Mouse (Mus musculus) heart, adult 2 months (tissue): Measurements from ENCODE around the gene Gm13277. TPM values are rescaled to one million over a fixed set of nuclear protein-coding genes. Genes with fewer than 3 reads are reported as not detected.
"Not testable (repeated sequence)": the region's sequence is repeated elsewhere in the genome, so short reads cannot be mapped to it uniquely, and the experiment has no call there.

Experiments used
- DNase-seq, 2 experiments: peaks; one replicate each; pipeline ENCODE4 v3.0.0; 2021
- H3K27ac ChIP-seq: fragments of 200-600 bp; 2 replicates; pipeline ENCODE4 v1.8.1; 2022
- H3K27me3 ChIP-seq: fragments of 200-500 bp; 2 replicates; pipeline ENCODE4 v1.6.1; 2012; ENCODE audit warnings: mild to moderate bottlenecking, low read length, inconsistent platforms, mixed read lengths; ENCODE audit not compliant: control insufficient read depth, insufficient read depth
- H3K36me3 ChIP-seq: fragments of 200-500 bp; 2 replicates; pipeline ENCODE4 v1.6.1; 2012; ENCODE audit warnings: low read length, inconsistent platforms; ENCODE audit not compliant: control insufficient read depth, insufficient read depth
- H3K4me1 ChIP-seq: fragments of 200-500 bp; 2 replicates; pipeline ENCODE4 v1.6.1; 2011; ENCODE audit warnings: low read length; ENCODE audit not compliant: control insufficient read depth, insufficient read depth
- H3K4me3 ChIP-seq: fragments of 200-600 bp; 2 replicates; pipeline ENCODE4 v1.8.1; 2022
- H3K79me2 ChIP-seq: fragments of 200-500 bp; replicated peaks from 2 replicates; pipeline ENCODE4 v1.6.1; 2012; ENCODE audit warnings: mild to moderate bottlenecking, inconsistent platforms, low read length, moderate library complexity, mixed read lengths; ENCODE audit not compliant: control insufficient read depth, insufficient read depth
- H3K9ac ChIP-seq: fragments of 200-500 bp; 2 replicates; pipeline ENCODE4 v1.6.1; 2012; ENCODE audit warnings: low read depth, mild to moderate bottlenecking, control low read depth, inconsistent platforms, low read length, mixed read lengths
- CTCF ChIP-seq: fragments of 200-600 bp; IDR thresholded peaks from 2 replicates; pipeline ENCODE4 v1.8.1; 2022; ENCODE audit warnings: antibody characterized with exemption, mild to moderate bottlenecking, moderate library complexity
- POLR2A ChIP-seq: fragments of 200-500 bp; IDR thresholded peaks from 2 replicates; pipeline ENCODE4 v1.6.1; 2011; ENCODE audit warnings: mild to moderate bottlenecking, low read depth, low read length, control low read depth; ENCODE audit not compliant: insufficient read depth
- WGBS: fragments of 180-500 bp; shearing (Covaris S2); methylation state at CpG from one replicate; pipeline ENCODE4 v1.1.7; 2018; 5-methylcytosine and 5-hydroxymethylcytosine counted together
- intact Hi-C: fragments of 180-260 bp; cut with DNase I; formaldehyde crosslinking; loops from one replicate; pipeline ENCODE4 v1.15.1; 2025
- polyA plus RNA-seq: library from polyadenylated mRNA; depleted of rRNA; stranded (reverse); fragments of >200 nt; gene quantifications from 2 replicates; pipeline ENCODE4 v1.2.3, GENCODE M21; 2012
- total RNA-seq, 2 experiments: library from RNA; stranded (reverse); gene quantifications; 2 replicates each; pipeline ENCODE4 v1.2.3; 2021

The Gm13277 gene
- total and polyA plus RNA-seq, 3 experiments, result not detected

DNA sequence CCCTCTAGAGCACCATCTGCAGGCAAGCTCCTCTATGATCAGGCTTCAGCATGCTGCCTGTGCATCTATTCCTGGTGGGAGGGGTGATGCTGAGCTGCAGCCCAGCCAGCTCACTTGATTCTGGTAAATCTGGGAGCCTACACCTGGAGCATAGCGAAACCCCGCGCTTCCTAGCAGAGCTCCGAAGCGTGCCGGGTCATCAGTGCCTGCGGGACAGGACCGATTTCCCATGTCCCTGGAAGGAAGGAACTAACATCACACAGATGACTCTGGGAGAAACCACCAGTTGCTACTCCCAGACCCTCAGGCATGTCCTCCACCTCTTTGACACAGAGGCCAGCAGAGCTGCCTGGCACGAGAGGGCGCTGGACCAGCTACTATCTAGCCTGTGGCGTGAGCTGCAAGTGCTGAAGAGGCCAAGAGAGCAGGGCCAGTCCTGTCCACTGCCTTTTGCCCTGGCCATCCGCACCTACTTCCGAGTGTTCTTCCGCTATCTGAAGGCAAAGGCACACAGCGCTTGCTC is 33.6 kb upstream of the Gm13277 start, which contains the start of gene Gm13271:
TSS of gene Gm13271 (plus strand) at position 51 of the 523 bp plus-strand sequence.
- H3K4me1 ChIP-seq, H3K27me3 ChIP-seq, H3K27ac ChIP-seq, H3K79me2 ChIP-seq, H3K9ac ChIP-seq, H3K36me3 ChIP-seq, H3K4me3 ChIP-seq, intact Hi-C loops: not testable (repeated sequence)
- 76% methylated on average over 15 of the region's 15 CpGs for WGBS
- DNase-seq, result peak; percentile 66 to 83
- TF ChIP-seq CTCF, result peak; percentile 44

DNA sequence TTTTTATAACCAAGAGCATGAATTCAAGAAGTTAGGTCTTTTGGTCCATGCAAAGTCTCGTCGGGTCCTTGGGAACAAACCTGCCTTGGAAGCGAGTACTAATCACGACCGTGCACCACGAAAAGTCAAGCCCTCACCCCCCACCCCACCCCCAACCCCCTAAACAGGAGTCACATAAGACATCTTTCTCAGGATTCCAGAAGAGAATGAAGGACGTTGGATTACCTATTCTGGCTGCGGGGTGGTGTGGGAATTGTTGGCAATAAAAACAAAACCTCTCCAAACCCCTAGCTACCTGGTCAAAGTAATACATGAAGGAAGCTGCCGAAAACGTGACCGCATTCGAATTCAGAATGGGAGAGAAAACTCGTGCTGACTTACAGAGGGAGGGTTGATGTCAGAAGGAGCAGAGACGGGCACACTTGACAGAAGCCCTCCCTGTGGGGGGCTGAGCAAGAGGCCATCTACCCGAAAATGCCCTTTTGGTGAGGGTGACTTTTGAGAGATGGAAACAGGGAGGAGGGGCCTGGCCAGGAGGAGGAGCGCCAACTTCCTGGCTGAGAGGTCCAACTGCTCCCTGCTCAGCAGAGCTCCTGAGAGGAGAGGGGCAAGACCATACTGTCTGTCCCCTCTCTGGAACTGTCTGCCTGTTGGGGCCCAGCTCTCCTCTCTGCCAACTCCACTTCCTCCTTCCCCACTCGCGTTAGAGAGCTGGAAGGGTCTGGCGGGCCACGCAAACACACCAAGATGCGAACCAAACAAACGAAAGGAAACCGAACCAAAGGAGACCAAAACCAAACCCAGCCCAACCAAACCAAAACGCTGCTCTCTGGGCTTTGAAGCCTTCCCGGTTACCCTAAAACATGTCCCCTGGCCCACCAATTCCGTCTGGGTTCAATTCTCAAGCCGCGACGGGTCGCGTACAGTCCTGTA is 31.6 kb upstream of the Gm13277 start:
- H3K27me3 ChIP-seq, H3K79me2 ChIP-seq, H3K4me1 ChIP-seq, H3K36me3 ChIP-seq: not testable (repeated sequence)
- intact Hi-C loops, result loop anchor here (2.0 kb wide), 1 partner anchor 18 kb away; no protein-coding TSS in a partner anchor
- DNase-seq, result peak; percentile 34 to 59
- peak overlapping the region; percentile 77 for H3K27ac ChIP-seq
- peak; percentile 65; the same call in 1 of the 2 replicates for TF ChIP-seq POLR2A
- WGBS, result 9% methylated on average over 29 of the region's 31 CpGs
- peak overlapping the region; percentile 47 for H3K4me3 ChIP-seq
- H3K9ac ChIP-seq, result peak overlapping the region; percentile 82

DNA sequence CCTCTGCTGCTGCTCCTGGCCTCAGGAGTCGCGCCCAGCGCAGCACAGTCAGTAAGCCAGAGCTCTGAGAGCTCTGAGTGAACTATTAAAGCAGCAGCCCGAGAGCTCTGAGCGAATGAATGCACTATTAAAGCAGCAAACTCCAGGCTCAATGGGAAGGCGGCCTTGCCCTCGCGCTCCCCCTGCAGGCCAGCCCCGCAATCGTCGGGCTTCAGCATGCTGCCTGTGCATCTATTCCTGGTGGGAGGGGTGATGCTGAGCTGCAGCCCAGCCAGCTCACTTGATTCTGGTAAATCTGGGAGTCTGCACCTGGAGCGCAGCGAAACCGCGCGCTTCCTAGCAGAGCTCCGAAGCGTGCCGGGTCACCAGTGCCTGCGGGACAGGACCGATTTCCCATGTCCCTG is 30.8 kb upstream of the Gm13277 start:
- H3K79me2 ChIP-seq, H3K36me3 ChIP-seq, H3K4me1 ChIP-seq, H3K27me3 ChIP-seq: not testable (repeated sequence)
- H3K4me3 ChIP-seq, result peak overlapping the region; percentile 47
- H3K27ac ChIP-seq, result peak overlapping the region; percentile 77
- intact Hi-C loops, result loop anchor here (2.0 kb wide), 1 partner anchor 19 kb away; no protein-coding TSS in a partner anchor
- TF ChIP-seq POLR2A (peak; percentile 61; the same call in 1 of the 2 replicates), CTCF (peak; percentile 66)
- 0% methylated on average over 16 of the region's 21 CpGs for WGBS
- DNase-seq, result peak; percentile 89 to 92
- H3K9ac ChIP-seq, result peak overlapping the region; percentile 82

DNA sequence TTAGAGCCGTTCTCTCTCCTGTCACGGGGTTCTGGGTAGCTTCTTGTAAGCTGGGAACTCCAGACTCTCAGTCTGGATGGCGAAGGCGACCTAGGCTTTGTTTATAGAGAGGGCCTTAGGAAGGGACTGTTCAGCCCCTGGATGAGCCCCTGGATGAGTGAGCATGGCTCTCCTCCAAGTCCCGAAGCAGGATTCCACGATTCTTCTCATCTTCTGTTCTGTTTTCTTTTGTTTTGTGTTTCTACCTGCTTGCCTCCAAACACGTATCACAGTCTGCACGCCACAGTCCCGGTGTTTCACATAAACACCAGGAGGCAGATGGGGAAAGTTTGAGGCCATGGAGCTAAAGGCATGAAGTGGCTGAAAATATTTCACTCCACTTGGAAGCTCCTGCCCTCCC is 29.7 kb upstream of the Gm13277 start:
- H3K79me2 ChIP-seq, H3K4me1 ChIP-seq, H3K36me3 ChIP-seq, DNase-seq, H3K27me3 ChIP-seq, H3K27ac ChIP-seq, H3K9ac ChIP-seq, intact Hi-C loops, H3K4me3 ChIP-seq: not testable (repeated sequence)
- WGBS, result 88% methylated on average over 9 of the region's 9 CpGs

DNA sequence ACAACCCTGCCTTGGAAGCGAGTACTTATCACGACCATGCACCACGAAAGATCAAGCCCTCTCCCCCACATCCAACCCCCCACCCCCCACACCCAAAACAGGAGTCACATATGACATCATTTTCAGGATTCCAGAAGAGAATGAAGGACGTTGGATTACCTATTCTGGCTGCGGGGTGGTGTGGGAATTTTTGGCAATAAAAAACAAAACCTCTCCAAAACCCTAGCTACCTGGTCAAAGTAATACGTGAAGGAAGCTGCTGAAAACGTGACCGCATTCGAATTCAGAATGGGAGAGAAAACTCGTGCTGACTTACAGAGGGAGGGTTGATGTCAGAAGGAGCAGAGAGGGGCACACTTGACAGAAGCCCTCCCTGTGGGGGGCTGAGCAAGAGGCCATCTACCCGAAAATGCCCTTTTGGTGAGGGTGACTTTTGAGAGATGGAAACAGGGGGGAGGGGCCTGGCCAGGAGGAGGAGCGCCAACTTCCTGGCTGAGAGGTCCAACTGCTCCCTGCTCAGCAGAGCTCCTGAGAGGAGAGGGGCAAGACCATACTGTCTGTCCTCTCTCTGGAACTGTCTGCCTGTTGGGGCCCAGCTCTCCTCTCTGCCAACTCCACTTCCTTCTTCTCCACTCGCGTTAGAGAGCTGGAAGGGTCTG is 28.7 kb upstream of the Gm13277 start, which contains the start of gene Gm13283:
TSS of gene Gm13283 (plus strand) at position 510 of the 659 bp plus-strand sequence.
- H3K79me2 ChIP-seq, H3K36me3 ChIP-seq, intact Hi-C loops, H3K27me3 ChIP-seq, H3K4me1 ChIP-seq, H3K4me3 ChIP-seq: not testable (repeated sequence)
- H3K9ac ChIP-seq, result peak within 1 kb of the TSS; percentile 43; the same call in 1 of the 2 replicates
- peak within 1 kb of the TSS; percentile 40; the same call in 1 of the 2 replicates for H3K27ac ChIP-seq
- DNase-seq, result peak in 1 of 2 experiments; percentile 44
- 13% methylated on average over 11 of the region's 14 CpGs for WGBS

DNA sequence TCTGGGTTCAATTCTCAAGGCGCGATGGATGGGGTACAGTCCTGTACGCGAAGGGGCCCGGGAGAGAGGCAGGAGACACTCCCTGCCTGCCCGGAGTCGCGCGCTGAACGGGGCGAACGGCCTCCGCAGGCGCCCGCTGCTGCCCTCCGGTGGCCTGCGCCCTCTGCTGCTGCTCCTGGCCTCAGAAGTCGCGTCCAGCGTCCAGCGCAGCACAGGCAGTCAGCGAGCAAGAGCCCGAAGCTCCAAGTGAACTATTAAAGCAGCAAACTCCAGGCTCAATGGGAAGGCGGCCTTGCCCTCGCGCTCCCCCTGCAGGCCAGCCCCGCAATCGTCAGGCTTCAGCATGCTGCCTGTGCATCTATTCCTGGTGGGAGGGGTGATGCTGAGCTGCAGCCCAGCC is 28.0 kb upstream of the Gm13277 start:
- peak overlapping the region; percentile 43; the same call in 1 of the 2 replicates for H3K9ac ChIP-seq
- H3K4me1 ChIP-seq, H3K36me3 ChIP-seq, H3K4me3 ChIP-seq, intact Hi-C loops, H3K27me3 ChIP-seq, H3K79me2 ChIP-seq: not testable (repeated sequence)
- DNase-seq, result peak; percentile 84 to 89
- TF ChIP-seq POLR2A (peak; percentile 80), CTCF (peak; percentile 69)
- WGBS, result 1% methylated on average over 23 of the region's 28 CpGs
- peak overlapping the region; percentile 40; the same call in 1 of the 2 replicates for H3K27ac ChIP-seq
